Mouse (Mus musculus) 3134 (cell line): ENCODE measurements around the gene Decr2.
"Not testable (repeated sequence)": the region's sequence is repeated elsewhere in the genome, so short reads cannot be mapped to it uniquely, and the experiment has no call there.

Experiments used
- DNase-seq: peaks from one replicate; pipeline ENCODE4 v3.0.0-alpha.2; 2011; ENCODE audit warnings: low spot score; ENCODE audit not compliant: insufficient read length; ENCODE audit errors: extremely low read depth

Decr2 gene

DNA sequence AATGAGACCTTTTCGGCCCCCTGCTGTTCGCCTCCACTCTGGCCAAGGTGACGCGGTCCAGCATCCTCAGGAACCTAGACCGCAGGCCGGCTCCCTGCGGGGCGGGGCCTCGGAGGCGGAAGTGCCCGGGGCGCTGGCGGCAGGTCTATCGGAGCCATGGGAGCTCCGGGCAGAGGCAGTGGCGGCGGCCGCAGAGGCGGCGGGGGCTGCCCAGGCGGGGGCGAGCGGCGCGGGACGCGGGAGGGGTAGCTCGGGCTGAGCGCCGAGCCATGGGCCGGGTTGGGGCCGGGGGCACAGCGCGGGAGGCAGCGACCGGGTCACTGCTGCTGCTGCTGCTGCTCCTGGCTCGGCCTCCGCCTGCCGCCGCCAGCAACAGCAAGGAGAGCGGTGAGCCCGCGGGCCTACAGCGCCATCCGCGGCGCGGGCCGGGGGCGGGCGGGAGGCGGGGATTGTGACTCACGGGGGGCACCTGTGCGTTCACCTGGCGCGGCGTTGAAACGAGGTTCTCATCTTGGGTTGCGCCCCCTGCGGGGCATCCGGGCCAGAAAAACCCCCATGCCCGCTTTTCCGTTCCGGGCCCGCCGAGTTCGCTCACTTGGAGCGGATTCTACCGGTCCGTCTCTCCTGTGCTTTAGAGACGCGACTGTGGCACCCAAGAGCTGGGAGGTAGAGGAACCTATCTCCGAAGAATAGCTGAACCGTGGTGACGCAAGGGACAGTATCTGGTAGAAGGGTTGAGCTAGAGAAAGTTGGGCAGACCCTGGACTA lies 23.2 kb upstream of the Decr2 start, which contains the start of gene Tmem8:
TSS of gene Tmem8 (plus strand) at position 119 of the 768 bp plus-strand sequence.
- peak; percentile 81 for DNase-seq

DNA sequence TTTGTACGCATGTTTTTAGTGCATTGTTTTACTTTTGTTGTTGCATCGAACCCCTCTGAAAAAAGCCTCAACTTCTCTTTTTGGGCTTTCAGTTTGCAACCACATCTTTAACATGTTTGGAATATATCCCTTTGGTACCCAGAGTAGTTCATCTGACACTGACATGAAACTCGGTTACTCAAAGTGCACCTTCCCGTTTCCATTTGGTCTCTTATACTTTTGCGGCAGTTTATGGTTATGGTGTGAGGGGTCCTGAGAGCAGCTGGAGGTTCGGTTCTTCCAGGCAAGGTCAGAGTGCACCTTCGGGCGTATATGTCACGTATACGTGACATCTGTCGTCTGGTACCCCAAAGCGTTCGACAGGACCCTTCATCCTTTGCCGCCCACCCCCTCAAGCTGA lies 22.6 kb upstream of the Decr2 start:
- DNase-seq = no peak

- no peak for DNase-seq
Observed at GRCm38 (mm10) chr17:26111722-26112121, 21.6 kb upstream of the Decr2 start.

- no peak for DNase-seq
Observed at GRCm38 (mm10) chr17:26111024-26111423, 20.9 kb upstream of the Decr2 start.

DNA sequence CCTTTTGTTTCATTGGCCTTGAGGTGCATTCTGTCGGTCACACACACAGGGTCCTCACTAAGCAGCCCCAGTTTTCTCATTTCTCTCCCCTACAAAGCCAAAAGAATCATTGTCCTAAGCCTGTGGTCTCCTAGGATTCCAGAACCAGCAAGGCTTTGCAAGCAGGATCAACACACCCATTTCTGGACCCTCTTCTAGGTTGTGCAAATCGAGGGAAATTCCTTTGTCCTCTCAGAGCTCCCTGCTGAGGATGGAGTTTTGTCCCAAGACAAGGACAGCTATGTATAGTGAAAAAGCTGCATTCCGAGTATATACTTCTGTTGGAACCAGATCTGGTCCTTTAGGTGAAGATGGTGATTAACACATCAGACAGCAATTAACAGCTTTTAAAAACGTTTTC lies 20.0 kb upstream of the Decr2 start:
- DNase-seq = no peak

DNA sequence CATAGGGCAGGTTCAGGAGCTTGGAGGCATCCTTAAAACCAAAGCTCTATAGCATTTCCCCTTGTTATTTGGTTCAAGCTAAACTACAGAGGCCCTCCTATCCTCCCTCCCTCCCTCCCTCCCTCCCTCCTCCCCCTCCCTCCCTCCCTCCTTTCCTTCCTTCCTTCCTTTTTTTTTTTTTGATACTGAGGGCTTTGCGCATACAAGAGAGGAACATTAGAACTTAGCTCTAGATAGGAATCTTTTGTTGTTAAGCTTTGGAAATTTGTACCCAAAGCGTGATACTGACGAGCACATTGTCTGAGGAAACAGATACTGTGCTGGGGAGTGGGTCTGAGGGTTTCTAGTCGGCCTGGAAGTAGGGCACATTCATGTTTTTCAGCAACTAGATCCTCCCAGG lies 15.5 kb upstream of the Decr2 start:
- DNase-seq = no peak

DNA sequence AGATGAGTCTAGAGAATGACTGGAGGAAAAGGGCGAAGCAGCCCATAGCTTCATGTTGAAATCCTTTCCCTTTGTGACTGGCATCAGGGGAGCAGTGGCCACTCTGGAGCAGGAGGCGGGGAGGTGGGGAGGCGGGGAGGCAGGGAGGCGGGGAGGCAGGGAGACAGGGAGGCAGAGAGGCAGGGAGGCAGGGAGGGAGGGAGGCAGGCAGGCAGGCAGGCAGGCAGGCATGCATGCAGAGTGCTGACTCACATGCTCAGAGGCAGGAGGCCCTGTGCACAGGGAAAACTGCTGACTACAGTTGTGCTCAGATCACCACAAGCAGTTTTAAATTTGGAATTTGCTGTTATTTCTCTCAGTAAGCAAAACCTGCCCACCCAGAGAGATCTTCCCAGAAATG lies 11.3 kb upstream of the Decr2 start:
- peak; percentile 72 for DNase-seq

- no peak for DNase-seq
Observed at GRCm38 (mm10) chr17:26100166-26100565, 10.0 kb upstream of the Decr2 start.

DNA sequence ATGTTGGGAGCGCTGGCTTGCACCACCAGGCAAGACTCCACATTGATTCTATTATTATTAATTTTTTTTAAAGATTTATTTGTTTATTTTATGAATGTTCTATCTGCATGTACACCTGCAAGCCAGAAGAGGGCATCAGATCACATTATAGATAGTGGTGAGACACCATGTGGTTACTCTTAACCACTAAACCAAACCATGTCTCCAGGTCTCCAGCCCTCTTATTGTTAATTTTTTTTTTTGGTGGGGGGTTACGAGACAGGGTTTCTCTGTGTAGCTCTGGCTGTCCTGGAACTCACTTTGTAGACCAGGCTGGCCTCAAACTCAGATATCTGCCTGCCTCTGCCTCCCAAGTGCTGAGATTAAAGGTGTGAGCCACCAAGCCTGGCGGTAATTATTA lies 9.2 kb upstream of the Decr2 start:
- not testable (repeated sequence) for DNase-seq

DNA sequence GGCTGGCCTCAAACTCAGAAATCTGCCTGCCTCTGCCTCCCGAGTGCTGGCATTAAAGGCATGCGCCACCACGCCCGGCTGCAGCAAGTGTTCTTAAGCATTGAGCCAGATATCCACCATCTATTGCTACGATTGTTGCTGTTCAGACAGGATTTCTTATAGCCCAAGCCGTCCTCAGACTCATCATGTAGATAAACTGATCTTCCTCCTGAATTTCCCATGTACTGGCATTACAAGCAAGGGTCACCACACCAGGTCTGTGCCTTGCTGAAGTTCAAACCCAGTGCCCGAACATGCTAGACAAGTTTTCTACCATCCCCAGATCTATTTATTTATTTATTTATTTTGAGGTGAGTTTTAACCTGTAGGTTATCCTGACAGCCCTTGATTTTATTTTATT lies 8.3 kb upstream of the Decr2 start:
- DNase-seq = no peak

DNA sequence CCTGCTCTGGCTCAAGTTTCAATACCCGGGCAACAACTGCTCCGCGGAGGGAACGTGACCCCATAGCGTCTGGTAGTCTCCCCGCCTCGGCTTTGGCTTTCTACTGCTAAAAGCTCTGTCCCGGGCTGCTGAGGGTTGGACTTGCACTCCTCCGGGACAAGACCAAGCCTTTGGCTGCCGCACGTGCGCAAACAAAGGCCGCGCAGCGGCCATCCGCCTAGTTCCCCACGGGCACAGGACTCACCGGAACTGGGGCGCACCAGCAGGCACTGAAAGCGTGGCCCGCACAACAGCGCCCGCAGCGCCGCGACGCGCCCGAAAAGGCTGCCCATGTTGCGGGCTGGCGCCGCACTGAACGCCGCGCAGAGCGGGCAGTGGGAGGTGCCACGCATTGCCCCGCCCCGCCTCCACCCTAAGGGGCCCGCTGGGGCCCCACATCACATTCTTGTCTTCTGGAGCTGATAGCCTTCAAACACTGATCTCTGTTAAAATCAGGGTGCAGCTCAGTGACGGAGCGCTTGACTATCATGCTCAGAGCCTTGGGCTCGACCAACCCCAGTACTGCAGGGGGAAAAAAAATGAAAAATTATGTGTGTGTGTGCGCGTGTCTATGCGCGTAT lies 5.1 kb upstream of the Decr2 start, which contains the start of gene Nme4:
TSS of gene Nme4 (minus strand) at position 482 of the 620 bp plus-strand sequence.
- DNase-seq = no peak

GRCm38 (mm10) chr17:26094531-26095110 lies 4.5 kb upstream of the Decr2 start:
- no peak for DNase-seq

GRCm38 (mm10) chr17:26087059-26087564 lies 3.0 kb downstream of the Decr2 start:
- DNase-seq = no peak

DNA sequence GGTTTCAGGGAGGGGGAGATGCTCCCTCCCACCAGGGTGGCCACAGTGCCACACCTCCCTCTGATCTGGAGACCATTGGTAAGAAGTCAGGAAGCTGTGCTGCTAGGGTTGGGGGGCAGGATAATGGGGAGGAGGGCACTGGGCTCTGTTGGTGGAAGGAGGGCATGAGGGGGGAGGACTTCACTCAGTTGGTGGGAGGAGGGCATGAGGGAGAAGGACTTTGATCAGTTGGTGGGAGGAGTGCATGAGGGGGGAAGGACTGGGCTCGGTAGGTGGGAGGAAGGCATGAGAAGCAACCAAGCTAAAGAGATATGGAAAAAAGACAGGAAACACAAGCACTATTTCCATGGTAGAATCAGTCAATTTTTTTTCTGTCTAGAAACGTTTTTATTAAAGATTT lies 9.3 kb downstream of the Decr2 start:
- DNase-seq = no peak

- no peak for DNase-seq
Observed at GRCm38 (mm10) chr17:26078851-26079250, 11.3 kb downstream of the Decr2 start.

DNA sequence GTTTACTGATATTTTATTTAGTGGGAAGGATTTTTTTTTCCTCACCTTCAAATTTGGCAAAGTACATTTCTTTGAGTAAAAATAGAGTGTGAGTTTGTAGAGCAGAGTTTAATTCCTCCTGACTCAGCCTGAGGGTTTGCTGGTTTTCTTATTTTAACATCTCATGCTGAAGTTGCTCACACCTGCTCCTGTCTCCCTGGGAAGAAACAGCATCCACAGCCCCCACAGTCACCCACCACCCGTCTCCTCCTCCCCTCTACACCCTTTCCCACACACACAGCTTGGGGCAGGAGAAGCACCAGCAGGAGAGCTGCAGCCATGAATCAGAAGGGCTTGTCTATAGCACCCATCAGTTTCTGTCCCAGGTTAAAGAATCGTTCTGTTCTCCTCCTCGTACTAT lies 14.9 kb downstream of the Decr2 start:
- DNase-seq = no peak

GRCm38 (mm10) chr17:26070136-26070535 lies 20.0 kb downstream of the Decr2 start:
- DNase-seq = no peak

GRCm38 (mm10) chr17:26068831-26069739 lies 21.1 kb downstream of the Decr2 start, which contains the start of gene Rab11fip3:
TSS of gene Rab11fip3 (minus strand) at chr17:26069555.
- peak; percentile 98 for DNase-seq

DNA sequence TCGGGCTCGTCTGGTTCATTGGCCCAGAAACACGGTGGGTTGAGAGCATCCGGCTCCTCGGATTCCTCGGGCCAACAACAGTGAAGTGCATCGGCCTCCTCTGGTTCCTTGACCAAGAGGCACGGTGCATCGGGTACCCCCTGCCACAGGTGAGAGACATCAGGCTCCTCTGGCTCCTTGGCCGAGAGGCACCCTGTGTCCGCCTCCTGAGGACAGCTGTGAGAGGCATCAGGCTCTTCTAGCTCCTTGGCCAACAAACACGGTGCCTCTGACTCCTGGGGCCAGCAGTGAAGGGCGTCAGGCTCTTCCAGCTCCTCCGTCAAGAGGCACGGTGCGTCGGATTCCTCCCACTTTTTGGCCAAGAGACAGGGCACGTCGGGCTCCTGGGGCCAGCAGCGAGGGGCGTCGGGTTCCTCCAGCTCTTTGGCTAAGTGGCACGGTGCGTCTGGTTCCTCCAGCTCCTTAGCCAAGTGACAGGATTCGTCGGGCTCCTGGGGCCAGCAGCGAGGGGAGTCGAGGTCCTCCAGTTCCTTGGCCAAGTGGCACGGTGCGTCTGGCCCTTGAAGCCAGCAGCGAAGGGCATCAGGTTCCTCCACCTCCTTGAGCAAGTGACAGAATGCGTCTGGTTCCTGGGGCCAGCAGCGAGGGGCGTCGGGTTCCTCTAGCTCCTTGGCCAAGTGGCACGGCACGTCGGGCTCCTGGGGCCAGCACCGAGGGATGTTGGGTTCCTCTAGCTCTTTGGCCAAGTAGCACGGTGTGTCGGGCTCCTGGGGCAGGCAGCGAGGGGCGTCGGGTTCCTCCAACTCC lies 21.9 kb downstream of the Decr2 start:
- DNase-seq = no peak
